Mouse (Mus musculus): ENCODE data around the gene Tmprss11b. TPM values are rescaled to one million over a fixed set of nuclear protein-coding genes. Genes with fewer than 3 reads are reported as not detected.

Gene Tmprss11b
- polyA plus RNA-seq, 1 experiment from 2014 or later, result not detected

DNA sequence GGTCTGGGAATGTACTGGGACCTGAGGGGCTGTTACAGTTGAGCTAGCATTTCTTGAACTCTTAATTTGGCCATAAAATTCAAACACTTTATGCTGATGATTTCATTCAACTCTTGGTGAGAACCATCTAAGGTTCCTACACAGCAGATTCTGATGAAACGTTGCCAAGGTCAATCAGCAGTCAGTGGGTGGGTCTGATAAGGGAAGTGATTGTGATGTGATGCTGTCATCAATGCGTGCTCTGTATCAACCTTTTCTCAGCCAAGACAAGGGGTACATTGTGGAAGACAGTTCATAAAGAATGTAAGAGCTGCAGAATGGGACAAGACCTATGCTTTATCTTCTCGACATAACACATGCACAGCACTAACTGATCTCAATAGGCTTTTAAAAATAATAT is 35.4 kb downstream of the Tmprss11b start:
- Histone ChIP-seq H3K27ac (ENCODE audit: low read length) (no peak overlapping the region), H3K27me3 (replicated peaks; ENCODE audit: insufficient read depth, low read length) (no peaks in the 10 kb centered on the region), H3K9me3 (ENCODE audit: low read length) (no peaks in the 10 kb centered on the region), H3K4me2 (replicated peaks; ENCODE audit: low read depth, low read length) (no peak overlapping the region), H3K36me3 (ENCODE audit: insufficient read depth, low read length) (no peaks in the 10 kb centered on the region), H3K4me3 (ENCODE audit: low read depth, low read length) (no peak overlapping the region), H3K4me1 (ENCODE audit: insufficient read depth, low read depth, low read length) (no peaks in the 10 kb centered on the region), H3K9ac (replicated peaks; ENCODE audit: low read depth) (no peak overlapping the region)
- DNase-seq (ENCODE audit: low spot score) (no peak), ATAC-seq (no peak)
- TF ChIP-seq EP300 (IDR thresholded peaks at IDR 0.05) (no peak), CTCF (IDR thresholded peaks at IDR 0.05) (no peak)
- 40% methylated on average over 3 of the region's 3 CpGs for WGBS

DNA sequence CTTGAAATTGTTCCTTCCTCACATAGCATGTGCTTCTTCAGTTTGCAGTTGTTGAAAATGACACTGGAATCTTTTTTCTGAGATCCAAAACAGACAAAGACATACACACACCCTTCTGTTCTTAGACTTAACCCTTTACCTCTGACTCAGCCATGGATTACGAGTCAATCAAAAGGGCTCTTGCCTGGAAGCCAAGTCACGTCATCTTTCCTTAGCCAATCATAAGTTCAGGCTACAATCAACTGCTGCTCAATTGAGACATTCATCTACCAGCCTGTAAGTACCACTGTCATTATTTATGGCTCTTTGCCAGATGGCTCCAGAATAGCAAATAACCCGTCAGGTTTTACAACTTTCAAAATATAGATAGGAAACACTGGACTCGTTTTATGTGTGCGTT is 43.8 kb downstream of the Tmprss11b start, which contains the start of gene Tmprss11f:
Gene Tmprss11f (minus strand): TSS at position 101 of the 400 bp plus-strand sequence.
- WGBS, result 64% methylated on average over 5 of the region's 5 CpGs
- no peak for DNase-seq (ENCODE audit: low spot score)
- Histone ChIP-seq H3K27me3 (replicated peaks; ENCODE audit: insufficient read depth, low read length) (no peaks in the 10 kb centered on the region), H3K27ac (ENCODE audit: low read length) (no peak within 1 kb of the TSS), H3K4me2 (replicated peaks; ENCODE audit: low read depth, low read length) (no peak within 1 kb of the TSS), H3K9me3 (ENCODE audit: low read length) (no peaks in the 10 kb centered on the region), H3K36me3 (ENCODE audit: insufficient read depth, low read length) (no peaks in the 10 kb centered on the region), H3K4me3 (ENCODE audit: low read depth, low read length) (no peak within 1 kb of the TSS), H3K9ac (replicated peaks; ENCODE audit: low read depth) (no peak within 1 kb of the TSS), H3K4me1 (ENCODE audit: insufficient read depth, low read depth, low read length) (no peaks in the 10 kb centered on the region)
- TF ChIP-seq CTCF (IDR thresholded peaks at IDR 0.05) (no peak), EP300 (IDR thresholded peaks at IDR 0.05) (no peak)
- no peak for ATAC-seq

DNA sequence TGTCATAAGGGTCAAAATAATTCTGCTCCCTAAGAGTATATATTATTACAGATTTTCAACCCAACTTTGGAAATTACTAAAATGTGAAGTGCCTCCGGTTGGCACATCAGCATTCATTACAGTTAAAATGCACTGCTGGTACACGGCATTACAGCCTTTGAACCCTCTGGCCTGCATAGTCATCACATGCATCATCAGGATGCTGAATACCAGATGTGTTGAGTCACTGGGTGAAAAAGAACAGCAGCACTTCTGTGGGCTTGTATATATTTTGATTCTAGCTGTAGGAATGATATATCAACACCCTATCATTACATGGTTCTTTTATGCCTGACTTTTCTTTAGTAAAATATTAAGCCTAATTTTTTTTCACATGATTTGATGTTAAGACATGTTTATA is 45.5 kb downstream of the Tmprss11b start:
- H3K4me2 ChIP-seq (replicated peaks; ENCODE audit: low read depth, low read length), result no peak overlapping the region
- no peaks in the 10 kb centered on the region for H3K27me3 ChIP-seq (replicated peaks; ENCODE audit: insufficient read depth, low read length)
- TF ChIP-seq CTCF (IDR thresholded peaks at IDR 0.05) (no peak), EP300 (IDR thresholded peaks at IDR 0.05) (no peak)
- no peak overlapping the region for H3K9ac ChIP-seq (replicated peaks; ENCODE audit: low read depth)
- no peaks in the 10 kb centered on the region for H3K36me3 ChIP-seq (ENCODE audit: insufficient read depth, low read length)
- H3K4me1 ChIP-seq (ENCODE audit: insufficient read depth, low read depth, low read length), result no peaks in the 10 kb centered on the region
- DNase-seq (ENCODE audit: low spot score), result no peak
- H3K4me3 ChIP-seq (ENCODE audit: low read depth, low read length), result no peak overlapping the region
- H3K27ac ChIP-seq (ENCODE audit: low read length), result no peak overlapping the region
- no peak for ATAC-seq
- 53% methylated on average over 2 of the region's 2 CpGs for WGBS
- no peaks in the 10 kb centered on the region for H3K9me3 ChIP-seq (ENCODE audit: low read length)

DNA sequence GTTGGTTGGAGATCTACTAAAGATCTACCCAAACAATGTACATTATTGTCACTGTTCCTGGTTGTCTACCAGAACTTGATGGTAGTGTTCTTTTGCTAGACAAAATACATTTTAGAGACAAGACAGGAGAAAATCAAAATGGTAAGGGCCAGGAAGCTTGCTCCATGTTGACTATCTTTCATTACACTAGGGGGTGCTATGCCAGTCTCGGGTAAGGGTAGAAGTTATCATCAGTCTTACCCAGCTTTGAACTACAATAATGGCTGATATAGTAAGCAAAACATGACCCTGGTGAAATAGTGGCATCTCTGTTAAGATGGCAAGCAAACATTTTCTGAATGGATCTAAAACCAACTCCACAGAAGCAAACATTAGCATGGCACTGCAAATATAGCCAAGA is 54.4 kb downstream of the Tmprss11b start:
- no peak for DNase-seq (ENCODE audit: low spot score)
- ATAC-seq, result no peak
- H3K4me2 ChIP-seq (replicated peaks; ENCODE audit: low read depth, low read length), result no peak overlapping the region
- H3K9ac ChIP-seq (replicated peaks; ENCODE audit: low read depth), result no peak overlapping the region
- H3K9me3 ChIP-seq (ENCODE audit: low read length), result no peaks in the 10 kb centered on the region
- no peaks in the 10 kb centered on the region for H3K27me3 ChIP-seq (replicated peaks; ENCODE audit: insufficient read depth, low read length)
- TF ChIP-seq CTCF (IDR thresholded peaks at IDR 0.05) (no peak), EP300 (IDR thresholded peaks at IDR 0.05) (no peak)
- H3K4me1 ChIP-seq (ENCODE audit: insufficient read depth, low read depth, low read length), result no peaks in the 10 kb centered on the region
- no peak overlapping the region for H3K4me3 ChIP-seq (ENCODE audit: low read depth, low read length)
- H3K27ac ChIP-seq (ENCODE audit: low read length), result no peak overlapping the region
- 65% methylated on average over 1 of the region's 1 CpGs for WGBS
- H3K36me3 ChIP-seq (ENCODE audit: insufficient read depth, low read length), result no peaks in the 10 kb centered on the region

Other genes starting within 250 kb of the Tmprss11b start
- not detected in 2 replicates for gene Tmprss11a, start 207.4 kb downstream of the Tmprss11b start, polyA plus RNA-seq (2015; fragmentation: Nextera tagmentation; extraction: Ambion mirVana)
- not detected in 2 replicates for gene Tmprss11g, start 157.8 kb downstream of the Tmprss11b start, polyA plus RNA-seq (2015; fragmentation: Nextera tagmentation; extraction: Ambion mirVana)
- not detected in 2 replicates for gene Tmprss11f, start 43.9 kb downstream of the Tmprss11b start, polyA plus RNA-seq (2015; fragmentation: Nextera tagmentation; extraction: Ambion mirVana)
- gene Tmprss11e, start 69.5 kb upstream of the Tmprss11b start, polyA plus RNA-seq (2015; fragmentation: Nextera tagmentation; extraction: Ambion mirVana), result not detected in 2 replicates
- gene Ythdc1, start 127.9 kb upstream of the Tmprss11b start, polyA plus RNA-seq (2015; fragmentation: Nextera tagmentation; extraction: Ambion mirVana), result 26.1 and 29.1 TPM in 2 replicates
- 0.08 TPM in 1 of 2 replicates, not detected in the other for gene Ugt2b34, start 230.6 kb upstream of the Tmprss11b start, polyA plus RNA-seq (2015; fragmentation: Nextera tagmentation; extraction: Ambion mirVana)